Mouse (Mus musculus): Measurements from ENCODE around the gene Ing5.
"Not testable (repeated sequence)": the region's sequence is repeated elsewhere in the genome, so short reads cannot be mapped to it uniquely, and the experiment has no call there.

Gene Ing5

GRCm38 (mm10) chr1:93803556-93804507 lies at the start of gene Ing5:
Gene Ing5 (plus strand): TSS chr1:93803965.
- peak; percentile 74 for ATAC-seq (ENCODE audit: low TSS enrichment)

GRCm38 (mm10) chr1:93754573-93755290 lies 49.0 kb upstream of the Ing5 start, which contains the start of gene Thap4:
Gene Thap4 (minus strand): TSS chr1:93754864.
- peak; percentile 89 for ATAC-seq (ENCODE audit: low TSS enrichment)

- ATAC-seq (ENCODE audit: low TSS enrichment), result no peak; the same call in 1 of the 2 replicates
These were observed 48.5 kb upstream of the Ing5 start for GRCm38 (mm10) chr1:93755291-93755610.

- no peak for ATAC-seq (ENCODE audit: low TSS enrichment)
These were observed 48.1 kb upstream of the Ing5 start for GRCm38 (mm10) chr1:93755618-93756017.

GRCm38 (mm10) chr1:93756154-93756553 lies 47.6 kb upstream of the Ing5 start:
- ATAC-seq (ENCODE audit: low TSS enrichment), result no peak

- ATAC-seq (ENCODE audit: low TSS enrichment), result no peak
These were observed 43.7 kb upstream of the Ing5 start for GRCm38 (mm10) chr1:93760076-93760475.

GRCm38 (mm10) chr1:93763531-93763930 lies 40.2 kb upstream of the Ing5 start:
- ATAC-seq (ENCODE audit: low TSS enrichment), result not testable (repeated sequence)

- ATAC-seq (ENCODE audit: low TSS enrichment), result peak; percentile 78
These were observed 38.7 kb upstream of the Ing5 start for GRCm38 (mm10) chr1:93764871-93765591.

- no peak for ATAC-seq (ENCODE audit: low TSS enrichment)
These were observed 36.2 kb upstream of the Ing5 start for GRCm38 (mm10) chr1:93767600-93767999.

- no peak for ATAC-seq (ENCODE audit: low TSS enrichment)
These were observed 33.9 kb upstream of the Ing5 start for GRCm38 (mm10) chr1:93769901-93770300.

- no peak for ATAC-seq (ENCODE audit: low TSS enrichment)
These were observed 27.1 kb upstream of the Ing5 start for GRCm38 (mm10) chr1:93776686-93777085.

- ATAC-seq (ENCODE audit: low TSS enrichment), result no peak
These were observed 16.9 kb upstream of the Ing5 start for GRCm38 (mm10) chr1:93786912-93787311.

GRCm38 (mm10) chr1:93794526-93794925 lies 9.2 kb upstream of the Ing5 start:
- ATAC-seq (ENCODE audit: low TSS enrichment), result no peak

- peak; percentile 18; the same call in 1 of the 2 replicates for ATAC-seq (ENCODE audit: low TSS enrichment)
These were observed 7.9 kb upstream of the Ing5 start for GRCm38 (mm10) chr1:93795886-93796285.

- ATAC-seq (ENCODE audit: low TSS enrichment), result no peak
These were observed 2.9 kb upstream of the Ing5 start for GRCm38 (mm10) chr1:93800670-93801503.

GRCm38 (mm10) chr1:93801741-93802238 lies 2.0 kb upstream of the Ing5 start, which contains the start of gene Dtymk:
Gene Dtymk (minus strand): TSS chr1:93801934.
- ATAC-seq (ENCODE audit: low TSS enrichment), result peak; percentile 69

- no peak for ATAC-seq (ENCODE audit: low TSS enrichment)
These were observed 994 bp upstream of the Ing5 start for GRCm38 (mm10) chr1:93802771-93803170.

GRCm38 (mm10) chr1:93804818-93805217 lies 1.1 kb downstream of the Ing5 start:
- no peak for ATAC-seq (ENCODE audit: low TSS enrichment)

GRCm38 (mm10) chr1:93805221-93805951 lies 1.6 kb downstream of the Ing5 start:
- no peak for ATAC-seq (ENCODE audit: low TSS enrichment)

GRCm38 (mm10) chr1:93808871-93809270 lies 5.1 kb downstream of the Ing5 start:
- no peak for ATAC-seq (ENCODE audit: low TSS enrichment)

All from frontal cortex, adult (tissue).